Mouse (Mus musculus) liver, adult 10 weeks (tissue): Measurements from ENCODE around the gene Grb10. TPM values are rescaled to one million over a fixed set of nuclear protein-coding genes. Genes with fewer than 3 reads are reported as not detected.

Source experiments
- polyA plus RNA-seq: library from polyadenylated mRNA; stranded (reverse); fragments of 350-450 nt; fragmentation: Illumina TruSeq; extraction: RNeasy Lipid Tissue Mini Kit (QIAGEN cat#74804); gene quantifications from one replicate; pipeline ENCODE4 v1.2.3, GENCODE M21; 2014; ENCODE audit warnings: low read depth, low replicate concordance

Gene Grb10
- polyA plus RNA-seq = 2.4 TPM

GRCm38 (mm10) chr11:12038470-12038985, at the start of gene Grb10:
Gene Grb10 (minus strand): TSS chr11:12038683.

DNA sequence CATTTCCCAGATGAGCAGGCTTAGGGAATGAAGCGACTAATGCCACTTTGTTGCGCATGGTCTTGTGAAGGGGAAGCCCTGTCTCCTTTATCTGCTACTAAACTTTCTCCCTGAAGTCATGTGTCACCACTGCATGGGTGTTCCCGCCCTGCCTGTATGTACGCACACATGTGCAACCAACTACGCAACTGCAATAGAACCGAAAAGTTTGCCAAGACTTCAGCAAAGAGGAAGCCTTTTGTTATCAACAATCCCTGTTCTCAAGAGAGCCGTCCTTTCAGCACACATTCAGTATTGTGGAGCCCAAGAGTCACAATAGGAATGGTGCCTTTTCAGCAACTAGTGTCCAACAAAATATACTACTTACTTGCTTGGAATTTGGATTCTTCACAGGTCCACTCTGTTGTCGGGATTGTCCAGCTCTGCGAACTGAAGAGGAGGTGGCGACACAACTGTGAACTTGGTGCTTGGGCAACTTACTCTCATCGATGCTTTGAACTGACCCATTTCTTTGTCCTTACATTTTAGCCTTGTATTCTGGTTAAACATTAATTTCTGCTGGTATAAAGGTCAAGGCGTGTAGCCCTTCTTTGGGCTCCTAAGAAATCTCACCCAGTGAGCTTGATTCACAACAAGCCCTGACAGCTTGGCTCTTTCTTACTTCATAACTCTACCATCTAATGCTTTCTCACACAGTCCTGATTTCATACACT, 140.7 kb downstream of the Grb10 start, which contains the start of gene Ddc:
Gene Ddc (minus strand): TSS at position 500 of the 713 bp plus-strand sequence.

Other genes with a start within 250 kb of the Grb10 start
- gene Fignl1, start 229.7 kb downstream of the Grb10 start, polyA plus RNA-seq = not detected
- 148 TPM for gene Ddc, start 140.5 kb downstream of the Grb10 start, polyA plus RNA-seq